Mouse (Mus musculus) layer of hippocampus, adult 11-12 months (tissue): Measurements from ENCODE around the gene Nxf2.
"Not testable (repeated sequence)": the region's sequence is repeated elsewhere in the genome, so short reads cannot be mapped to it uniquely, and the experiment has no call there.

ENCODE experiments used
- DNase-seq: peaks from one replicate; pipeline ENCODE4 v3.0.0; 2022; ENCODE audit warnings: low spot score

The Nxf2 gene

DNA sequence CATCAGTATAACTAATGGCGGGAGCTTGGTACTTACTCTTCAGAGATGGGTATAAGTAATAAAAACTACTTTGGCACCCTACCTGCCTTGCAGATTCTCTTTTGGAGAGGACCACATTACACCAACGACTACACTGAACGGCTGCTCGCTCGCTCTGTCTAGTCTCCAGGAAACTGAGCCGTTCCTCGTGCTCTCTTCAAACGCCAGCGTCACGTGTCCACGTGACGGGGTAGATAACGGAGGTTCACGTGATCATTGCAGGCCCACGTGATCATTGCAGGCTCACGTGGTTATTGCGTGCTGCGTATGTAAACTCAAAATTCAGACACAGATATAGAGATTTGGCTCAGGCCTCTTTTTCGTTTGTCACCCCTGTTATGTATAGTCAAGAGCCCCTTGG lies at the start of gene Nxf2:
Gene Nxf2, minus strand, starts transcription at position 209 of the 400 bp plus-strand sequence.
- no peak for DNase-seq

DNA sequence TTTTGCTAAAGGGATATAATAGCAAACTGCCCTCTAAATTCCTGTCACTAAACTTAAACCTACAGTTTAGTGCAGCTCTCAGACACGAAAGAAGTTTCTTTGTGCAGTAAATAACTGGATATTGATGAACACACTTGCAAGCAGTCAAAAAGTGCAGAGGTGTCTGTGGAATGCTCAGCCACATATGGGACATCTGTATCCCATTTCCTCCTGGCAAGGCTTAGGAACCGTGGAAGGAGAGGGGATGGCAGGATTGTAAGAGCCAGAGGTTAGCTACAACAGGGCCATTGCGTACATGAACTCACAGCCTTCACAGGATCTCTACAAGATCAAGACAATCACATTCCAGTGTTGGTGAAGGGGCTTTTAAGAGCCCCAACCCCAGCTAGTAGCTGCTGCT lies 46.8 kb upstream of the Nxf2 start:
- no peak for DNase-seq

- DNase-seq, result no peak
Measured at GRCm38 (mm10) chrX:135009471-135009815, 44.9 kb upstream of the Nxf2 start.

DNA sequence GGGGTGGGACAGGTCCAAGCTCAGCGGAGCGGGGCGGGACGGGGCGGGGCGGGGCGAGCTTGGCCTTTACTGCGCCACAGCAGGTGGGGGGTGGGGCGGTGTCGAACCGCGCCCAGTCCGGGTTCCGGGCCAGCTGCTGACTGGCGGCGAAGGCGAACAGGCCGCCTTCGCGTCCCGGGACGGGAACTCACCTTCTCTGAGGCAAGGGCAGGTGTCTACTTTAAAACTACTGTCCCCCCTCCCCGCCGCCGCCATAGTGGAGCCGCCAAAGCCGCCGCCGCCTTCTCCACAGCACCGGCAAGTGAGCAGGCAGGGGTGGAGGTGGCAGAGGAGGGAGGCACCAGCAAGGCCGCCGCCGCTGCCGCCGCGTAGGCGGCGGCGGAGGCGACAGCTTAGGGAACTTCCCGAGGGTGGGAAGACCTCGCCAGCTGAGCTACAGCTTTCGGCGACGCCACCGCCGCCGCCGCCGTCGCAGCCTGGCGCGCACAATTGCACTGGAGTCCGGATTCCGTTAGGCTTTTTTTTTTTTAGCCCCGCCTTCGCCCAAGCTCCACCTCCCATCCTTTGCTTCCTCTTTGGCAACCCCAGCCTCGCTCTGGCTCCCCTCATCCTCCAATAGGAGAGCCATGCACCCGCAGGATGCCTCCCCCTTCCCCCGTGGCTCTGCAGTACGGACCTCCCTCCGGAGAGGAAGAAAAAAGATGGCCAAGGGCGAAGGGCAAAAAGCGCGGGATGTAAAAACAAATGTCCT lies 44.3 kb upstream of the Nxf2 start, which contains the start of gene Zmat1:
Gene Zmat1, minus strand, starts transcription at position 490 of the 751 bp plus-strand sequence.
- peak; percentile 90 for DNase-seq

DNA sequence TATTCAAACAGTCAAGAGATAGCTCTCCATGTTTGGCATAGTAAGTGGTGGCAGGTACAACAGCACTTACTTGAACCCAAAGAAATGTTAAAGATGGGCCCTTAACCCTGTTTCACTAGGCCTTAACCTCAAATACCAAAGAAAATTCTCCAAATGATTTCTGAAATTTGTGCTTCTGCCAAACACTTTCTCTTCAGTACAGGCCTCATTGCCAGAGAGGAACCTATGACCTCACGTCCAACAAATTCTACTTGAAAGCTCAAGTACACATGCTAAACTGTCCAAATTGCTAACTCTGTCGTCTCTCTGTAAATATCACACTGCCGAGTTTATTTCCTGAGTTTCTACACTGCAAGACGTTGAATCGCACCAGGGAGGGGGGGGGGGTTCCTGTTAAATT lies 43.5 kb upstream of the Nxf2 start:
- no peak for DNase-seq

DNA sequence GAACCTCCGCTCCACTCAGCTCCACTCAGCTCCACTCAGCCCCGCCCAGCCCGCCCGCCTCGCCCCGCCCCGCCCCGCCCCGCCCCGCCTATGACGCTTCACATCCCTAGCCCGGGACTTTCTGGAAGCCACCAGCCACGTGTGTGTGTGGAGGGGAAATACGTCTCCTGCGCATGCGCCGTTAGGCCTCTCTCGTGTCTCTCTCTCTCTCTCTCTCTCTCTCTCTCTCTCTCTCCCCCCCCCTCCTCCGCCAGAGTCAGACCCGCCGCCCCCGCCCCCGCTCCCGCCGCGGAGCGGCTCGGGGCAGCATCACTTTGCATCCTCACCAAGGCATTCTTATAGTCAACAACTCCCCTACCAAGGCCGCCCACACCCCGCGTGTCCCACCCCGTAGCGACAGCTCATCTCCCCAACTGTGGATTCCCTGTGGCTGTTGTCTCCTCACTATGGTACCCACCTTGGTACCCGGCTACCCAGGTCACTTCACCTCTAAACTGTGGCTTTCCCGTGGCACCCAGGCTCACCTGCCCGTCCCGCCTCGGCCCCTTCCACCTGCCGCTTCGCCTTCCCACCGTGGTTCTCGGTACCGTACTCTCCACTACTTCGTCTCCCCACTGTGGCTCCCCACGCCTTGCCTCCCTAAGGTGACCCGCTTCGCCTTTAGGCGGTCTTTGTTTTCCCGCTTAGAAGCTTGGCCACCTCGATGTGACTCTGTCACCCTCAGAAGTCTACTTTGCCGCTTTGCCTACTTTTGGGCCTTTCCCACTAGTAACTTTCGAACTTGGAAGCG lies 1.1 kb downstream of the Nxf2 start:
- DNase-seq, result peak; percentile 63

- DNase-seq, result peak; percentile 19
Measured at GRCm38 (mm10) chrX:134930361-134930760, 34.2 kb downstream of the Nxf2 start.

DNA sequence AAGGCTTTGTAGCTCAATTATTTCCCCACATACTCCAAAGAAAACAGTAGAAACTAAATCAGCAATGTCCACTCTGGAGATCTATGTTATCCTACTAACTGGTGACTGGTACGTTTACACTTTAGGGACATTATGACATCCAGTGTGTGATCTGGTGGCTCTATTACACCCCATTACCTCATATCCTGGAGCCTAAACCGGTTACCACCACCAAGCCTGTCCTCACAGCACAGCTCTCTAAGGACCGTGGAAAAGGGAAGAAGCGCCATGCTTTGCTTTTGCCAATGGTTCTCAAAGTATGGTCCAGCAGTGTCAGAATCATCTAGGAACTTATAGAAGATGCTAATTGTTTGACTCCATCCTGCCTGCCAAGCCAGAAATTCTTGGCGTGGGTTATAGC lies 34.6 kb downstream of the Nxf2 start:
- no peak for DNase-seq

- DNase-seq, result peak; percentile 56
Measured at GRCm38 (mm10) chrX:134925058-134925457, 39.5 kb downstream of the Nxf2 start.

DNA sequence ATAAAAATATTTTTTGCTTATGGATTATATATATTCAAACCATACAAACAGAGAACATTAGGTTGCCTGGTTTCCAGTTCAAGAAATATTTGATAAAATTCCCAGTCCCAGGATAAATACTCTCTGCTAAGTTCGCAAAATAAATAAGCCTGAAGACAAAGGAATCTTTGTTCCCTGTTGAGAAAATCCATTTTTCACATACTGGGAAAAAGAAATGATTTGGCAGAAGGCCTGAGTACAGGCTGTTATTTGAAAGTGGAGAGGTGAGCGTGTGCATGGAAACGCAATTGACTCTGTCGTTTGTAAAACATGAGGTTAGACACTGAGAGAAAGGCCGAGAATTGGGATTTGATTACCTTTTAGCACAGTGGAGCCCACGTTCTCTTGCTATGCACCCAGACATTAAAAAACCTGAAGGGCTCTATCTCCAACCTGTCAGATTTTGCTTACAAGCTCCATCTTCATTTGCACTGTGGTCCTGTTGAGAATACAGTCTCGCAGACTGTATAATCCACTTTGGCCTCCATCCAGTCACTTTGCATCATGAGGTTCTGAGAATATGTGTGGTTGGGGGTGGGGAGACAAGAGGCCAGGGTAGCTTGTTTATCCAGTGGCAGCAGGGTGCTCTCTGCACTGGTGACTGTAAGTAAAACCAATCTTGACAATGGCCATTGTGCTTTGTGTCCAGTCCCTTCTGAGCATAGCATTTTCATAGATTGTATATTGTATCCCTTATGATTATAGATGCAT lies 40.7 kb downstream of the Nxf2 start:
- DNase-seq, result no peak

DNA sequence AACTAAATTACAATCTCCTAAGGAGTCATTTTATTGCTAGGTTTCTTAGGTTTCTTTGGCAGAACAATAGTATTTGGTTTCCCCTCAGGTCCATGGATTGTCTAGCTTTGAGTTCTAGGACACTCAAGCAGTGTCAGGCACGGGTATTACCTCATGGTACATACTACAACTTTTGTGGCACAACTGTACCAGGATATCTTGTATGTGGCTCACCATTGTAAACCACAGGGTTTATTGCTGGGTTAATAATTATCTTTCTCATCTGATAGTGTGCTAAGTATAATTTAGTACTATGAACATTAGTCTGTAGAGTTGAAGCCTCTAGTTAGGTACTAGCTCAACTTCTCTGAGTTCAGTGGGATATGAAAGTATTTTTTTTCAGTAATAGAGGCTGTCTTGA lies 45.3 kb downstream of the Nxf2 start:
- DNase-seq, result no peak

GRCm38 (mm10) chrX:134915745-134916144 lies 48.8 kb downstream of the Nxf2 start:
- no peak for DNase-seq

DNA sequence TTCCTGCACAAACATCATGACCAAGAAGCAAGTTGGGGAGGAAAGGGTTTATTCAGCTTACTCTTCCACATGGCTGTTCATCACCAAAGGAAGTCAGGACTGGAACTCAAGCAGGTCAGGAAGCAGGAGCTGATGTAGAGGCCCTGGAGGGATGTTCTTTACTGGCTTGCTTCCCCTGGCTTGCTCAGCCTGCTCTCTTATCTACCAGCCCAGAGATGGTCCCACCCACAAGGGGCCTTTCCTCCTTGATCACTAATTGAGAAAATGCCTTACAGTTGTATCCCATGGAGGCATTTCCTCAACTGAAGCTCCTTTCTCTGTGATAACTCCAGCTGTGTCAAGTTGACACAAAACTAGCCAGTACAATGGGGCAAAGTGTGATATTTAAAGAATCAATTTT lies 49.2 kb downstream of the Nxf2 start:
- not testable (repeated sequence) for DNase-seq

GRCm38 (mm10) chrX:134914851-134915250 lies 49.7 kb downstream of the Nxf2 start:
- DNase-seq, result no peak

DNA sequence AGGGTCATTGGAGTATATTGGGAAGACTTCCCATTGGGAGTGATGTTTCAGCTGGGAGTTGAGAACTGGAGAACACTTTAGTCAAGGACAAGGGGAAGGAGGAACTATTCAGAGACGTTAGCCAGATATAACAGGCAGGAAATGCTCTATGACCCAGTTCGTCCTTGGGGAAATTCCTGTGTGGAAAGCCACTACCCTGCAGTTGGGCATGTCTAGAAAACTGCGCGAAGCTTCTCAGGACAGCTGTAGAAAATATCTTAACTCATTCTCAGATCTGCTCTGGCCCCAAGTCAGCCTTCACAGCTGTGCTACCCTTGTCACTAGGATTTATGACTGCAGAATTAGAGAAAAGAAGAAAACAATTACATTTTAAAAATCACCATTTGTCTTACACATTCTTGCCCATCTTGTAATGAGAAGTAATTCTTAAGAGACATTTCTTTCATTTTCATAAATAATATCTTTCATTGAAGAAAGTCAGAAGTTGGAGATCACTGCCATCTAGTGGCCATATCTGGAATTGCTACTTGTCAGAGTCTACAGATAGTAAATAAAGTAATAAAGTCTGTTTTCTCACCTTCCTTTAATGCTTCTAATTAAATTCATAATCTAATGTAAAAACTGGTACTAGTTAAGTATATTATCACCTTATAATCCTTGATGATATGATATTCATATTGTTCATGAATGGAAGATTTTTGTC lies 51.2 kb downstream of the Nxf2 start:
- DNase-seq, result peak; percentile 33

DNA sequence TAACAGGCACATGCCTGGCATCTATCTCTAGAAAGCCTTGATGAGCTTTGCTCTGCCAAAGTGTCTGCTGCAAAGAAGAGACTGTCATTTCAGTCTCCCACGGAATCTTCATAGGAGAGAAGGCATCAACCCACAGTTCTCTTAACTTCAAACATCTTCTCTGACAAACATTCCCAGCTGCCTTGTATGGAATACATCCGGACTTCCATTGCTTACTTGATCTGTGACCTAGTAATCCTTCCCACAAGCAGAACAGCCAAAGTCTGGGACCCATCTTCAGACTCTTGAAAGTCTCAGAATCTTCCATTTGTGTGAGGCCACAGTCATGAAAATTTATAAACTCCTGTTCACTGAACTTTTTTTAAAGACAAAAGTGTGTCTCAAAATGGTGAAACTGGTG lies 51.7 kb downstream of the Nxf2 start:
- DNase-seq, result no peak

DNA sequence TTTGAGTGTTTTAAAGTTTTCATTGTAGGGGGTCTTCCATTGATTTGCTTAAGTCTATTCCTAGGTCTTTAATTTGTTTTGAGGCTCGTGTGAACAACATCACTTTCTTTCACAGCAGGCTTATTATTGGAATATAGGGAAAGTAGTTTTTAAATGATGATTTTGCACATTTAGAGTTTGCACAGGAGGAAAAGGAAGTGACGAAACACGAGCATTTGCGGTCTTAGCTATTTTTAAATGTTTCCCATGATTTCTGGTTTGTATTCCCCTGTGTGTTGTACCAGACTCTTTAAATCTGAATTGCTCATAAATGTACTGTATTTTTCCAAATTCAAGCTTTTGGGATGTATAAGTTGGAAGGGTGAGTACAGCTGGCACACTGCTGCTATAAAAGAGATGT lies 54.2 kb downstream of the Nxf2 start:
- no peak for DNase-seq
